Mouse (Mus musculus): Measurements from ENCODE around the gene Pnma1.

DNA sequence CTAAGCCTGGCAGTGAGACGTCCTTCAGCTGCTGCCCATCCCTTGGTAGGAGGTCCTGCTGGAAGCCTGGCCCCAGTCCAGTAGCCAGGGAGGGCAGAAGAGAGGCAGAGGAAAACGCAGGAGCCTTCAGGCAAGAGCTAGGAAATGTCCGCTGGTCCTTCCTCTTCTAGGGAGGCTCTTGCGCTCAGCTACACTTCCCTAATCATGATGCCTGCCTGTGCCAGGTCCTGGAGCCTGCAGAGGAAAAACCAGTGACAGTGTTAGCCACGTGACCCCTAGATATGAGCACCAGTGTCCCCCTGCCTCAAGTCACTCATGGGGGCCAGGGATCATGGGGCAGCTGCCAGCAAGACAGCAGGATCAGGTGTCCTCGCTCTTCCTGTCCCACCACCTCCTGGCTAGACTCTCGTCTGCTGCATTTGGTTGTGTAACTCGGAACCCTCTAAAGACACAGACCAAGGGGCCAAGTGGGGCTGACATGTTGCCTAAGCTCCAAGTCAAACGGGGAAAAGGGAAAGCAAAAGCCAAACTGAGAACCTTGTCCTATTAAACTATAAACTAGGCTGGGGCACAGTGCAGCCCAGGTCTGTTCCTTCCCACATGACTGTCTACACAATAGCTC is 26.0 kb upstream of the Pnma1 start:
- TF ChIP-seq CTCF (conservative IDR thresholded peaks at IDR 0.05 in 1 of 2, IDR thresholded peaks at IDR 0.05 in 1 of 2; ENCODE audit: low read depth in 2 of 2, low read length in 2 of 2) (no peak), MAX (IDR thresholded peaks at IDR 0.05; ENCODE audit: low read length) (no peak), POLR2AphosphoS2 (IDR thresholded peaks at IDR 0.05; ENCODE audit: low read depth, low read length) (no peak), EP300 (IDR thresholded peaks at IDR 0.05; ENCODE audit: low read length) (no peak), POLR2A (IDR thresholded peaks at IDR 0.05; ENCODE audit: low read depth, low read length) (no peak), MYC (IDR thresholded peaks at IDR 0.05; ENCODE audit: low read depth, low read length) (no peak), MXI1 (IDR thresholded peaks at IDR 0.05; ENCODE audit: low read depth, low read length) (no peak), NELFE (IDR thresholded peaks at IDR 0.05; ENCODE audit: low read depth, low read length) (no peak)

Data from CH12.LX (cell line).